21 mouse cellular contexts compared by ENCODE assay signal in the genomic region with DNA sequence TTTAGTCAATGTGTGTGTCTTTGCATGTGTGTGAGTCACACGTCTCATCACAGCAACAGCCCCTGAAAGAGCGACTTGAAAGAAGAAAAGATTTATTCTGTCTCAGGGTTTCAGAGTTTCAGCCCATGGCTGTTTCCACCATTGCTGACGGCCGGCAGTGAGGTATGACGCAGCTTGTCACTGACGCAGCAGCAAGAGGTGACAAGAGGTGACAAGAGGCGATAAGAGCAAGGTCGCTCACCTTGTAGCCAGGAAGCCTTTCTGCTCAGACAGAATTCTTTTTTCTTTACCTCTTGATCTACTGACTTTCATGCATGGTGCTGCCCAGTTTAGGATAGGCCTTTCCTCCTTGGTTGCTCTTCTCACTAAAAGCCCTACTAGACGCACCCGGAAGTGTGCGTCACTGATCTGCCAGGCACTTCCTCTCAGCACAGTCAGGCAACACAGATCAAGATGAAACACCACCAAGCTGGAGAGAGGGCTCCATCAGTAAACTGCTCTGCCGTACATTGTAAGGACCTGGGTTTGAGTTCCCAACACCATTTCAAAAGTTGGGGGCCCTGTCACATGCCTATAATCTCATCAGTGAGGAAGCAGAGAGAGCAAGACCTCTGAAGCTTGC. TPM values are rescaled to one million over a fixed set of nuclear protein-coding genes. Genes with fewer than 3 reads are reported as not detected.
DNase-seq lines count a peak whose midpoint lies in the region; ATAC-seq and TF ChIP-seq lines count a peak whose summit lies in the region.
"Had no signal": no experiment of that assay in that cellular context is flagged by ENCODE, and none has a peak within 500 bp of the region (broad histone marks: within the 10 kb centered on the region; RNA-seq: fewer than 3 reads in every experiment).

No protein-coding gene starts in this region.

- WGBS in heart, embryonic 10.5 days: 53% methylated on average over 12 of the region's 12 CpGs
- WGBS in hindbrain, postnatal 0 days: 89% methylated on average over 12 of the region's 12 CpGs

- H3K4me3 ChIP-seq in heart, embryonic 10.5 days: no peak overlapping the region
- H3K4me3 ChIP-seq in hindbrain, postnatal 0 days (ENCODE audit: low read length): no peak overlapping the region
- H3K4me3 ChIP-seq: embryonic facial prominence, embryonic 10.5 days; forebrain, embryonic 13.5 days; heart, adult 2 months; hindbrain, embryonic 13.5 days; intestine, embryonic 15.5 days had no signal

- ATAC-seq in hindbrain, postnatal 0 days: no peak
- ATAC-seq: CD4-positive, CD25-positive, alpha-beta regulatory T cell, adult 4 months; forebrain, embryonic 13.5 days; forebrain, postnatal 0 days; intestine, embryonic 15.5 days had no signal

- H3K36me3 ChIP-seq in heart, embryonic 10.5 days: no peaks in the 10 kb centered on the region
- H3K36me3 ChIP-seq in hindbrain, postnatal 0 days (ENCODE audit: insufficient read depth, low read length): no peaks in the 10 kb centered on the region
- H3K36me3 ChIP-seq: embryonic facial prominence, embryonic 10.5 days; G1E; hindbrain, embryonic 13.5 days; intestine, embryonic 15.5 days had no signal

- H3K9me3 ChIP-seq in heart, embryonic 10.5 days: no peaks in the 10 kb centered on the region
- H3K9me3 ChIP-seq in hindbrain, postnatal 0 days (ENCODE audit: low read length): no peaks in the 10 kb centered on the region
- H3K9me3 ChIP-seq: embryonic facial prominence, embryonic 10.5 days; forebrain, embryonic 13.5 days; G1E; hindbrain, embryonic 13.5 days; intestine, embryonic 15.5 days had no signal

- no peak overlapping the region for H3K9ac ChIP-seq in hindbrain, postnatal 0 days (replicated peaks; ENCODE audit: low read length)
- H3K9ac ChIP-seq: forebrain, embryonic 13.5 days; forebrain, postnatal 0 days; hindbrain, embryonic 13.5 days; intestine, embryonic 15.5 days had no signal

- no peaks in the 10 kb centered on the region for H3K27me3 ChIP-seq in heart, embryonic 10.5 days (ENCODE audit: insufficient read depth, poor library complexity, severe bottlenecking)
- no peaks in the 10 kb centered on the region for H3K27me3 ChIP-seq in hindbrain, postnatal 0 days (ENCODE audit: insufficient read depth, low read length)
- H3K27me3 ChIP-seq: forebrain, embryonic 13.5 days; hindbrain, embryonic 13.5 days; intestine, embryonic 15.5 days had no signal

- H3K27ac ChIP-seq in heart, embryonic 10.5 days: no peak overlapping the region
- no peak overlapping the region for H3K27ac ChIP-seq in hindbrain, postnatal 0 days
- H3K27ac ChIP-seq: embryonic facial prominence, embryonic 10.5 days; forebrain, embryonic 13.5 days; heart, adult 2 months; hindbrain, embryonic 13.5 days; intestine, embryonic 15.5 days had no signal

- H3K4me1 ChIP-seq in heart, embryonic 10.5 days: peaks cover 15% of the 10 kb centered on the region; the same call in 1 of the 2 replicates
- H3K4me1 ChIP-seq in hindbrain, postnatal 0 days (ENCODE audit: insufficient read depth, low read length): no peaks in the 10 kb centered on the region
- H3K4me1 ChIP-seq: intestine, embryonic 15.5 days had no signal

- intact Hi-C loops in heart, postnatal 25 days (cut with DNase I): no loop called here

- TF ChIP-seq CTCF in hindbrain, postnatal 0 days (IDR thresholded peaks at IDR 0.05; ENCODE audit: low read depth): no peak

- H3K4me2 ChIP-seq in hindbrain, postnatal 0 days (ENCODE audit: low read depth, low read length): no peak overlapping the region
- H3K4me2 ChIP-seq: forebrain, embryonic 13.5 days; hindbrain, embryonic 13.5 days; intestine, embryonic 15.5 days had no signal

- DNase-seq in heart, embryonic 10.5 days (ENCODE audit: low spot score): peak; percentile 71
- DNase-seq in heart, postnatal 25 days (ENCODE audit: low spot score): no peak
- peak; percentile 8 for DNase-seq in right cerebral cortex, adult 18-20 months
- no peak for DNase-seq in right cerebral cortex, postnatal 36 days (ENCODE audit: low spot score in 2 of 2)
- peak; percentile 22 to 40 for DNase-seq in adrenal gland, postnatal 36 days
- no peak for DNase-seq in cerebellum, postnatal 10 days
- no peak for DNase-seq in hindbrain, postnatal 0 days (ENCODE audit: low spot score)
- DNase-seq: B cell, adult 2 months; cerebellum, adult 11-12 months; cerebellum, adult 9-10 months; forebrain, postnatal 0 days; gastrocnemius, postnatal 14 days; heart, adult 2 months; heart, postnatal 10 days; kidney, adult 2 months had no signal

RNA-seq across cellular contexts. Expression of gene Trim62, which starts 31.0 kb away (rescaled TPM):
- polyA plus RNA-seq in heart, embryonic 10.5 days (2016; fragmentation: Nextera tagmentation; extraction: Ambion mirVana): 4.1 and 6.5 TPM in 2 replicates
- total RNA-seq in heart, postnatal 25 days (2021): 1 to 10 TPM; 1.2 to 1.7 TPM
- total RNA-seq in adrenal gland, postnatal 36 days (2021): 10 to 100 TPM in 1 of 2 experiments, 1 to 10 TPM in 1; 8.1 to 12.0 TPM
- total RNA-seq in hindbrain, postnatal 0 days (2014; rRNA removed): 30.8 and 33.4 TPM in 2 replicates
- polyA plus RNA-seq in hindbrain, postnatal 0 days (2015; fragmentation: Nextera tagmentation; extraction: Ambion mirVana): 23.4 and 27.9 TPM in 2 replicates
- polyA plus RNA-seq: G1E had no signal

RNA-seq across cellular contexts. Expression of gene Zfp362, which starts 46.5 kb away (rescaled TPM):
- 20.7 and 35.9 TPM in 2 replicates for polyA plus RNA-seq in heart, embryonic 10.5 days (2016; fragmentation: Nextera tagmentation; extraction: Ambion mirVana)
- total RNA-seq in heart, postnatal 25 days (2021): 10 to 100 TPM; 12.8 to 13.0 TPM
- 10 to 100 TPM; 26.8 TPM for total RNA-seq in adrenal gland, postnatal 36 days (2021)
- 25.6 and 35.7 TPM in 2 replicates for total RNA-seq in hindbrain, postnatal 0 days (2014; rRNA removed)
- polyA plus RNA-seq in hindbrain, postnatal 0 days (2015; fragmentation: Nextera tagmentation; extraction: Ambion mirVana): 23.3 and 24.9 TPM in 2 replicates

Comparison
In these comparisons a context has a peak if more than half of its experiments do, and no peak if none do; other contexts are left out.
1. DNase-seq: peak in heart, embryonic 10.5 days (single experiment), right cerebral cortex, adult 18-20 months (single experiment) and adrenal gland, postnatal 36 days (2 of 2); none in heart, postnatal 25 days (single experiment), right cerebral cortex, postnatal 36 days (0 of 2), cerebellum, postnatal 10 days (0 of 2) and hindbrain, postnatal 0 days (single experiment).